Comparison of ENCODE assay signal across 14 mouse cellular contexts in genomic region chr13:98505489-98505857, GRCm38 (mm10). TPM values are rescaled to one million over a fixed set of nuclear protein-coding genes. Genes with fewer than 3 reads are reported as not detected.
DNase-seq lines count a peak whose midpoint lies in the region; ATAC-seq and TF ChIP-seq lines count a peak whose summit lies in the region.
"Had no signal": no experiment of that assay in that cellular context is flagged by ENCODE, and none has a peak within 500 bp of the region (broad histone marks: within the 10 kb centered on the region; RNA-seq: fewer than 3 reads in every experiment).

No protein-coding gene starts in this region.

- H3K27me3 ChIP-seq in heart, embryonic 15.5 days: peaks cover 92% of the 10 kb centered on the region
- H3K27me3 ChIP-seq in midbrain, embryonic 12.5 days: peaks cover 86% of the 10 kb centered on the region
- peaks cover 49% of the 10 kb centered on the region for H3K27me3 ChIP-seq in midbrain, postnatal 0 days (ENCODE audit: insufficient read depth, low read length)
- peaks cover 61% of the 10 kb centered on the region for H3K27me3 ChIP-seq in intestine, embryonic 15.5 days (replicated peaks)
- H3K27me3 ChIP-seq in neural tube, embryonic 12.5 days (replicated peaks): peaks cover 72% of the 10 kb centered on the region
- H3K27me3 ChIP-seq: Patski had no signal

- no peak for DNase-seq in heart, adult 9 months (ENCODE audit: low spot score in 2 of 2)
- no peak for DNase-seq in midbrain, postnatal 0 days (ENCODE audit: low spot score)
- no peak for DNase-seq in urinary bladder, adult 18-20 months (ENCODE audit: low spot score in 2 of 2)
- DNase-seq: liver had no signal

- peaks cover 28% of the 10 kb centered on the region for H3K4me1 ChIP-seq in heart, embryonic 15.5 days (replicated peaks)
- peaks cover 23% of the 10 kb centered on the region for H3K4me1 ChIP-seq in midbrain, embryonic 12.5 days
- no peaks in the 10 kb centered on the region for H3K4me1 ChIP-seq in midbrain, postnatal 0 days (ENCODE audit: insufficient read depth, low read length)
- peaks cover 17% of the 10 kb centered on the region for H3K4me1 ChIP-seq in intestine, embryonic 15.5 days (replicated peaks)
- peaks cover 24% of the 10 kb centered on the region for H3K4me1 ChIP-seq in neural tube, embryonic 12.5 days

- peak overlapping the region; percentile 42; the same call in 1 of the 2 replicates for H3K4me3 ChIP-seq in heart, embryonic 15.5 days
- H3K4me3 ChIP-seq in midbrain, embryonic 12.5 days: no peak overlapping the region
- H3K4me3 ChIP-seq in midbrain, postnatal 0 days (ENCODE audit: low read depth, low read length): no peak overlapping the region
- H3K4me3 ChIP-seq in intestine, embryonic 15.5 days (replicated peaks): no peak overlapping the region
- H3K4me3 ChIP-seq in neural tube, embryonic 12.5 days: no peak overlapping the region

- no peaks in the 10 kb centered on the region for H3K9me3 ChIP-seq in heart, embryonic 15.5 days (replicated peaks)
- no peaks in the 10 kb centered on the region for H3K9me3 ChIP-seq in midbrain, embryonic 12.5 days
- no peaks in the 10 kb centered on the region for H3K9me3 ChIP-seq in midbrain, postnatal 0 days (ENCODE audit: low read length)
- H3K9me3 ChIP-seq in intestine, embryonic 15.5 days: no peaks in the 10 kb centered on the region
- H3K9me3 ChIP-seq in neural tube, embryonic 12.5 days: no peaks in the 10 kb centered on the region

- 12% methylated on average over 11 of the region's 11 CpGs for whole genome bisulfite sequencing in heart, embryonic 15.5 days
- WGBS in midbrain, embryonic 12.5 days: 6% methylated on average over 11 of the region's 11 CpGs
- 7% methylated on average over 11 of the region's 11 CpGs for WGBS in midbrain, postnatal 0 days
- WGBS in intestine, embryonic 15.5 days: 10% methylated on average over 11 of the region's 11 CpGs
- WGBS in neural tube, embryonic 12.5 days: 5% methylated on average over 11 of the region's 11 CpGs

- ATAC-seq in heart, embryonic 15.5 days (replicated peaks; ENCODE audit: insufficient number of reproducible peaks, insufficient read depth, low FRiP score, low read depth): no peak
- no peak for ATAC-seq in midbrain, embryonic 12.5 days (ENCODE audit: low FRiP score, low read depth)
- ATAC-seq in midbrain, postnatal 0 days (ENCODE audit: low FRiP score): no peak
- no peak for ATAC-seq in intestine, embryonic 15.5 days
- ATAC-seq in neural tube, embryonic 12.5 days (ENCODE audit: low FRiP score, low read depth): no peak
- ATAC-seq: Patski had no signal

- no peak overlapping the region for H3K4me2 ChIP-seq in heart, embryonic 15.5 days
- peak overlapping the region; percentile 71 for H3K4me2 ChIP-seq in midbrain, embryonic 12.5 days (replicated peaks)
- H3K4me2 ChIP-seq in midbrain, postnatal 0 days (ENCODE audit: low read depth, low read length, poor library complexity, severe bottlenecking): no peak overlapping the region
- 0 out of 2 replicates have a peak overlapping the region, but pooled peaks have one; percentile 86 for H3K4me2 ChIP-seq in intestine, embryonic 15.5 days (replicated peaks)
- peak overlapping the region; percentile 80; the same call in 1 of the 2 replicates for H3K4me2 ChIP-seq in neural tube, embryonic 12.5 days (replicated peaks)

- no peak overlapping the region for H3K9ac ChIP-seq in heart, embryonic 15.5 days
- H3K9ac ChIP-seq in midbrain, embryonic 12.5 days (replicated peaks): no peak overlapping the region
- H3K9ac ChIP-seq in midbrain, postnatal 0 days (replicated peaks; ENCODE audit: low read length, poor library complexity, severe bottlenecking): no peak overlapping the region
- no peak overlapping the region for H3K9ac ChIP-seq in intestine, embryonic 15.5 days
- no peak overlapping the region for H3K9ac ChIP-seq in neural tube, embryonic 12.5 days

- no peak overlapping the region for H3K27ac ChIP-seq in heart, embryonic 15.5 days
- H3K27ac ChIP-seq in midbrain, embryonic 12.5 days (replicated peaks): no peak overlapping the region
- no peak overlapping the region for H3K27ac ChIP-seq in midbrain, postnatal 0 days (ENCODE audit: low read depth, low read length)
- H3K27ac ChIP-seq in intestine, embryonic 15.5 days: no peak overlapping the region
- no peak overlapping the region for H3K27ac ChIP-seq in neural tube, embryonic 12.5 days
- H3K27ac ChIP-seq: macrophage had no signal

- no peaks in the 10 kb centered on the region for H3K36me3 ChIP-seq in heart, embryonic 15.5 days
- no peaks in the 10 kb centered on the region for H3K36me3 ChIP-seq in midbrain, embryonic 12.5 days
- no peaks in the 10 kb centered on the region for H3K36me3 ChIP-seq in midbrain, postnatal 0 days (ENCODE audit: insufficient read depth, low read length)
- H3K36me3 ChIP-seq in intestine, embryonic 15.5 days: no peaks in the 10 kb centered on the region
- H3K36me3 ChIP-seq in neural tube, embryonic 12.5 days: no peaks in the 10 kb centered on the region

- TF ChIP-seq CTCF in midbrain, postnatal 0 days (IDR thresholded peaks at IDR 0.05): no peak

RNA-seq across cellular contexts. Expression of gene Gm10320, which starts 13.7 kb away (rescaled TPM):
- 0.36 and 0.79 TPM in 2 replicates for polyA plus RNA-seq in heart, embryonic 15.5 days (2015; fragmentation: Nextera tagmentation; extraction: Ambion mirVana)
- 0.87 TPM in 1 of 2 replicates, not detected in the other for polyA plus RNA-seq in midbrain, embryonic 12.5 days (2016; fragmentation: Nextera tagmentation; extraction: Ambion mirVana)
- not detected in 2 replicates for total RNA-seq in midbrain, postnatal 0 days (2014; rRNA removed)
- 0.43 and 1.2 TPM in 2 replicates for polyA plus RNA-seq in midbrain, postnatal 0 days (2015; fragmentation: Nextera tagmentation; extraction: Ambion mirVana)
- 1.8 TPM in 2 replicates for polyA plus RNA-seq in intestine, embryonic 15.5 days (2015; fragmentation: Nextera tagmentation; extraction: Ambion mirVana)
- polyA plus RNA-seq in neural tube, embryonic 12.5 days (2016; fragmentation: Nextera tagmentation; extraction: Ambion mirVana): 0.65 and 1.0 TPM in 2 replicates
- total RNA-seq: adrenal gland, adult 2 months; gastrocnemius, postnatal 4 days; heart, postnatal 25 days; layer of hippocampus, postnatal 25 days had no signal
- polyA plus RNA-seq: macrophage had no signal

Comparison
In these comparisons a context has a peak if more than half of its experiments do, and no peak if none do; other contexts are left out.
1. H3K4me2 ChIP-seq: peak in midbrain, embryonic 12.5 days (single experiment), intestine, embryonic 15.5 days (single experiment) and neural tube, embryonic 12.5 days (single experiment); none in heart, embryonic 15.5 days (single experiment) and midbrain, postnatal 0 days (single experiment).